Mouse (Mus musculus): ENCODE results near the gene Satb2. TPM values are rescaled to one million over a fixed set of nuclear protein-coding genes. Genes with fewer than 3 reads are reported as not detected.

Satb2 gene
- total RNA-seq, 1 experiment from 2014 or later = 0.38 TPM

- ATAC-seq (replicated peaks; ENCODE audit: insufficient number of reproducible peaks, low FRiP score, low TSS enrichment, poor library complexity, severe bottlenecking) = no peak
Measured at GRCm38 (mm10) chr1:56865246-56865645, 113.2 kb downstream of the Satb2 start.

GRCm38 (mm10) chr1:56862799-56863198 lies 115.7 kb downstream of the Satb2 start:
- no peak for ATAC-seq (replicated peaks; ENCODE audit: insufficient number of reproducible peaks, low FRiP score, low TSS enrichment, poor library complexity, severe bottlenecking)

GRCm38 (mm10) chr1:56857202-56857601 lies 121.2 kb downstream of the Satb2 start:
- no peak for ATAC-seq (replicated peaks; ENCODE audit: insufficient number of reproducible peaks, low FRiP score, low TSS enrichment, poor library complexity, severe bottlenecking)

GRCm38 (mm10) chr1:56850446-56850845 lies 128.0 kb downstream of the Satb2 start:
- ATAC-seq (replicated peaks; ENCODE audit: insufficient number of reproducible peaks, low FRiP score, low TSS enrichment, poor library complexity, severe bottlenecking) = no peak

- no peak for ATAC-seq (replicated peaks; ENCODE audit: insufficient number of reproducible peaks, low FRiP score, low TSS enrichment, poor library complexity, severe bottlenecking)
Measured at GRCm38 (mm10) chr1:56846358-56846757, 132.1 kb downstream of the Satb2 start.

- no peak for ATAC-seq (replicated peaks; ENCODE audit: insufficient number of reproducible peaks, low FRiP score, low TSS enrichment, poor library complexity, severe bottlenecking)
Measured at GRCm38 (mm10) chr1:56845523-56846118, 132.8 kb downstream of the Satb2 start.

- ATAC-seq (replicated peaks; ENCODE audit: insufficient number of reproducible peaks, low FRiP score, low TSS enrichment, poor library complexity, severe bottlenecking) = no peak
Measured at GRCm38 (mm10) chr1:56844551-56845330, 133.7 kb downstream of the Satb2 start.

GRCm38 (mm10) chr1:56838901-56839300 lies 139.5 kb downstream of the Satb2 start:
- no peak for ATAC-seq (replicated peaks; ENCODE audit: insufficient number of reproducible peaks, low FRiP score, low TSS enrichment, poor library complexity, severe bottlenecking)

- no peak for ATAC-seq (replicated peaks; ENCODE audit: insufficient number of reproducible peaks, low FRiP score, low TSS enrichment, poor library complexity, severe bottlenecking)
Measured at GRCm38 (mm10) chr1:56833984-56834900, 144.2 kb downstream of the Satb2 start.

GRCm38 (mm10) chr1:56833307-56833706 lies 145.1 kb downstream of the Satb2 start:
- ATAC-seq (replicated peaks; ENCODE audit: insufficient number of reproducible peaks, low FRiP score, low TSS enrichment, poor library complexity, severe bottlenecking) = no peak

- no peak for ATAC-seq (replicated peaks; ENCODE audit: insufficient number of reproducible peaks, low FRiP score, low TSS enrichment, poor library complexity, severe bottlenecking)
Measured at GRCm38 (mm10) chr1:56832738-56833137, 145.7 kb downstream of the Satb2 start.

GRCm38 (mm10) chr1:56822735-56823134 lies 155.7 kb downstream of the Satb2 start:
- no peak for ATAC-seq (replicated peaks; ENCODE audit: insufficient number of reproducible peaks, low FRiP score, low TSS enrichment, poor library complexity, severe bottlenecking)

GRCm38 (mm10) chr1:56822025-56822424 lies 156.4 kb downstream of the Satb2 start:
- no peak for ATAC-seq (replicated peaks; ENCODE audit: insufficient number of reproducible peaks, low FRiP score, low TSS enrichment, poor library complexity, severe bottlenecking)

- ATAC-seq (replicated peaks; ENCODE audit: insufficient number of reproducible peaks, low FRiP score, low TSS enrichment, poor library complexity, severe bottlenecking) = no peak
Measured at GRCm38 (mm10) chr1:56813506-56813905, 164.9 kb downstream of the Satb2 start.

GRCm38 (mm10) chr1:56812961-56813360 lies 165.5 kb downstream of the Satb2 start:
- no peak for ATAC-seq (replicated peaks; ENCODE audit: insufficient number of reproducible peaks, low FRiP score, low TSS enrichment, poor library complexity, severe bottlenecking)

GRCm38 (mm10) chr1:56811486-56811885 lies 167.0 kb downstream of the Satb2 start:
- no peak for ATAC-seq (replicated peaks; ENCODE audit: insufficient number of reproducible peaks, low FRiP score, low TSS enrichment, poor library complexity, severe bottlenecking)

- no peak for ATAC-seq (replicated peaks; ENCODE audit: insufficient number of reproducible peaks, low FRiP score, low TSS enrichment, poor library complexity, severe bottlenecking)
Measured at GRCm38 (mm10) chr1:56806006-56806405, 172.4 kb downstream of the Satb2 start.

GRCm38 (mm10) chr1:56800611-56801010 lies 177.8 kb downstream of the Satb2 start:
- ATAC-seq (replicated peaks; ENCODE audit: insufficient number of reproducible peaks, low FRiP score, low TSS enrichment, poor library complexity, severe bottlenecking) = no peak

GRCm38 (mm10) chr1:56795016-56795608 lies 183.3 kb downstream of the Satb2 start:
- no peak for ATAC-seq (replicated peaks; ENCODE audit: insufficient number of reproducible peaks, low FRiP score, low TSS enrichment, poor library complexity, severe bottlenecking)
